Mouse (Mus musculus) spleen, adult 12 weeks (tissue): ENCODE results near the gene Hist1h2ae.
"Not testable (repeated sequence)": the region's sequence is repeated elsewhere in the genome, so short reads cannot be mapped to it uniquely, and the experiment has no call there.

Experiments used
- DNase-seq: peaks from one replicate; pipeline ENCODE4 v3.0.0; 2022; ENCODE audit warnings: low spot score

Gene Hist1h2ae

DNA sequence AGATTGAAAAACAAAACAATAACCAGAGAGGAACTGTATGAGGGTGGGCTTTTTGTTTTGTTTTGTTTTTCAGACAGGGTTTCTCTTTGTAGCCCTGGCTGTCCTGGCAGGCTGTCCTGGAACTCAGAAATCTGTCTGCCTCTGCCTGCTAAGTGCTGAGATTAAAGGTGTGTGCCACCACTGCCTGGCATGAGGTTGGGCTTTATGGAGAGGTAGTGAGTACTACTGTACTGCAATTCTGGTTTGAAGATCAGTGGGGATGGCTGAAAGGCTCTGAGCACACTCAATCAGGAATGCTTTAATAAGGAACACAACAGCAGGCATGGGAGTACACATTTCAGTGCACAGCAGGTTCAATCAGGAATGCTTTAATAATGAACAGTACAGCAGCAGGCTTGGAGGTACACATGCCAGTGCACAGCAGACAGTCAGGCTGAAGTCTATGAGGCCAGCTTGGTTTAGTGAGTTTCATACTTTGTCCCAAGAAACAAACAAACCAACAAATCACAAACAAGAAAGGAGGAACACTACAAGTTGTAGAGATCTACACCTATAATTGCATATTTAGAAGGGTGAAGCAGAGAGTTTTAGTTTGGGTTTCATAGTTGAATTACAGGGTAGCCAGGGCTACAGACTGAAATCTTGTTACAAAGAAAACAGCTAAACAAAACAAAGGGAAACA is 12.5 kb upstream of the Hist1h2ae start:
- no peak for DNase-seq

DNA sequence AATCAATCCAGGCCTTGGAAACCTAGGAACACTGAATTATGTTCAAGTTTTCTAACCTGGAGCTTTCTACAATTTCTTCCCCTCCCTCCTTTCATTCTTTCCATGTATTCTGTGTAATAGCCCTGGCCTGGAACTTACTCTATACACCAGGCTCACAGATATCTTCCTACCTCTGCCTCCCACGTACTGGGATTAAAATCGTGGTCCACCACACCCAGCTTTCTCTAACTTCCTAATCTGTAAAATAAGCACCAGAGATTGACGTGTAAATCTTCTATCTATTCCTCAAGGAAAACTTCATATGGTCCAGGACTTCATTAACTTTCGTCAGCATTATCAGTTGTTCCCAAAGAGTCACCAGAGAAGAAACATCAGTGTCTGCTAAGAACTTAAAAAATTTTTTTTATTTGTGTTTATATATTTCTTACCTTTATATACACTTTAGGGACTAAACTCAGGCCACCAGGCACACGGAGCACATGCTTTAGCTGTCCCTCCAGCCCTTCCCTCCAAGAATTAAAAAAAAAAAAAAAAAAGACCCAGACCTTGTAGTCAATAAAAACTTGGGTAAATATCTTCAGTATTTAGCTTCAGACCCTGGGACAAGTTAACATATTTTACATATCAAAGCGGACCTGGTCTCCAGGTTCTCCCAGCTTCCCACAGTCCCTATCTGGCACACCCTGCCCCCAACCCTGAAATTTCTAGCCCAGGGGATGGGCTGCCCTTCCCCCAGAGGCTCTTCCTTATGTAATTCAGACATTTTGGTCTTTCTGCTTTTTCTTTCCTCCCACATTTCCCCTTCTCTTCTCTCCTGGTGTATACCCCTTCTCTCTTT is 11.4 kb upstream of the Hist1h2ae start:
- DNase-seq: no peak

DNA sequence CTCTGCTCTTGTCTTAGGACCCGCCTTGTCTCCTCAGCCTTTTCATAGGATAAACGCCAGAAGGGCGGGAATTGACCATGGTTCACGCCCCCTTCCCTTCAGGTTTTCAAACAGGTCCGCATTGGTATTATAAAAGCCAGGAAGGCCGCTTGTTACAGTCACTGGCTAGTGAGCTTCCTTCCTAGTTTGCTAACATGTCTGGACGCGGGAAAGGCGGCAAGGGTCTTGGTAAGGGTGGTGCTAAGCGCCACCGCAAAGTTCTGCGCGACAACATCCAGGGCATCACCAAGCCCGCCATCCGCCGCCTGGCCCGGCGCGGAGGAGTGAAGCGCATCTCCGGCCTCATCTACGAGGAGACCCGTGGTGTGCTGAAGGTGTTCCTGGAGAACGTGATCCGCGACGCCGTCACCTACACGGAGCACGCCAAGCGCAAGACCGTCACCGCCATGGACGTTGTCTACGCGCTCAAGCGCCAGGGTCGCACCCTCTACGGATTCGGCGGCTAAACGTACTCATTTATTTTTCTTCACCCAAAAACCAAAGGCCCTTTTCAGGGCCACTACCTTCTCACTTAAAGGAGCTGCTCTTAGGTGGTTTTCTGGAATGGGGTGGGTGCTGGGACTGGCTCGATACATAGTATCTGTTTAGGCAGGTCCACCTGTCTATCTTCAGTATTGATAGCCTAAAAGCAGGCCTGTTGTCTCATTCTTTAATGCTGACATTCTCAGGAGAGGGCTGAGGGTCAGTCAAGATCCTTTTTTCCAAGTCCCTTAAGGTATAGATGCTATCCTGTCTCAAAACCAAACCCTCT is 10.6 kb upstream of the Hist1h2ae start, which contains the start of gene Hist1h4d:
TSS of gene Hist1h4d (plus strand) at position 191 of the 811 bp plus-strand sequence.
- peak; percentile 97 for DNase-seq

DNA sequence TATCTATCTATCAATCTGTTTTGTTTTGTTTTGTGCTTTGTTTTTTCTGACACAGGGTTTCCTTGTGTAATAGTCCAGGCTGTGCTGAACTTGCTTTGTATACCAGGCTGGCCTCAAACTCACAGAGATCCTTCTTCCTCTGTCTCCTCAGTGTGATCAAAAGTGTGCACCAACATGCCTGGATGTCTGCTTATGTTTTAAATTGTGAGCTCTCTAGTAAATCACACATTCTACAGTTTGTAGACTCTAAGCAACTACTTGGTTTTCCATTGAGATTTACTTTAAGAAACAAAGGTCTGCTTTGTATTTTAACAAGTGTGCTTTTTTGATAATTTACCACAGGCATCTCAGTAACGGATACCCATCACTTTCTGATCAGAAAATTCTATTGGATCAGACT is 6.8 kb upstream of the Hist1h2ae start:
- DNase-seq: no peak

DNA sequence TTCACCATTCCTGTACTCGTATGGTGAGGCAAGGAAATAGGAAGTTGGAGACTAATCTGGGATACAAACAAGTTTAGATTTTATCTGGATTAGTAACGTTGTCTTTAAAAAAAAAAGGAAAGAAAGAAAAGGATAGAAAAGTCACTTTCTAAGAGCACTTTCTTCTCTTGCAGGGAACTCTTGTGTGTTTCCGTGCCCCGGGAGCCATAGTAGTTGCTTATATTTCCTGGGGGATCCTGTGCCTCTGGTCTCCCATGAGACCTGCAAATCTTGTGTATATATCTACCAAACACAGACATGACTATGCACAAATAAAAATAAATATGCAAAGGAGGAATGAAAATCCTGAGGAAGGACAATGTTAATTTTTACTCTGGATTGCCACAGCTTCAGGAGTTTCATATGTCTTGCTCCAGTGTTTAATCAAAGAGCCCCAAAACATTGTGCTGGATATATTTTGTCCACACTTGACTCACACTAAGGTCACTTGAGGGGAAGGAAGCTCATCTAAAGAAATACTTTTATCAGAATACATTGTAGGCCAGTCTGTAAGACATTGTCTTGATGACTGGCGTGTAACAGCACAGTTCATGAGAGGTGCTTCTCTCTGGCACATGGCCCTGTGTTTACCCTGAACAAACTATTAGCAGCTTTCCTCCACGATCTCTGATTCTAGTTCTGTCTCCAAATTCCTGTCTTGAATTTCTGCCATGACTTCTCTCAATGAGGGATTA is 6.1 kb upstream of the Hist1h2ae start:
- DNase-seq: no peak

DNA sequence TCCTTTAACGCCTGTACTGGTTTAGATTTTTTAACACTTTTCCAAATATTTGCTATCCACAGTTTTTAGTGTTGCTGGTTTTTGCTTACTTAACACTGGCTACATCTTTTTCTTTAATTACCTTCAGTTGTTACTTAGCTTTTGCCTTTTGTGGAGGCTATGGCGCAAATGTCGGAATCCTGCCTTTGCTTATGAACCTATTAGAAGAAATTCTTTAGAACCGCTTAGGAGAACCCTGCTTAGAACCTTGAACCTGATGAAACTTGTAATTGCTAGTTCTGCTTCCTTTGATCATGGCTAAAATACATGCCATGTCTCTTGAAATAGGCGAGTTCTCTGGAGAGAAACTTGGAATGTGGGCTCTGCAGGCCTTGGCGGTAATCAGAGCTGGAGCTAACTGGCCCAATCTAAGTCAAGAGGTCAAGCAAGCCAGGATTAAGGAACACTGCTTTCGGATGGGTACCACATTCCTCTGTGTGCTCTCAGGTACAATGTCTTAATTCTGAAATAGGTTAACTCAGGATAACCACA is 5.4 kb upstream of the Hist1h2ae start:
- no peak for DNase-seq

DNA sequence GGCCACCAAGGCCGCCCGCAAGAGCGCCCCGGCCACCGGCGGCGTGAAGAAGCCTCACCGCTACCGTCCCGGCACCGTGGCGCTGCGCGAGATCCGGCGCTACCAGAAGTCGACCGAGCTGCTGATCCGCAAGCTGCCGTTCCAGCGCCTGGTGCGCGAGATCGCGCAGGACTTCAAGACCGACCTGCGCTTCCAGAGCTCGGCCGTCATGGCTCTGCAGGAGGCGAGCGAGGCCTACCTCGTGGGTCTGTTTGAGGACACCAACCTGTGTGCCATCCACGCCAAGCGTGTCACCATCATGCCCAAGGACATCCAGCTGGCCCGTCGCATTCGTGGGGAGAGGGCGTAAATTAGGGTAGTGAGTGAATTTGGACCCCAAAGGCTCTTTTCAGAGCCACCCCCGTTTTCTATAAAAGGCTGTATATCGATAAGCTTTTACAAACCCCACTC is 4.9 kb upstream of the Hist1h2ae start:
- not testable (repeated sequence) for DNase-seq

DNA sequence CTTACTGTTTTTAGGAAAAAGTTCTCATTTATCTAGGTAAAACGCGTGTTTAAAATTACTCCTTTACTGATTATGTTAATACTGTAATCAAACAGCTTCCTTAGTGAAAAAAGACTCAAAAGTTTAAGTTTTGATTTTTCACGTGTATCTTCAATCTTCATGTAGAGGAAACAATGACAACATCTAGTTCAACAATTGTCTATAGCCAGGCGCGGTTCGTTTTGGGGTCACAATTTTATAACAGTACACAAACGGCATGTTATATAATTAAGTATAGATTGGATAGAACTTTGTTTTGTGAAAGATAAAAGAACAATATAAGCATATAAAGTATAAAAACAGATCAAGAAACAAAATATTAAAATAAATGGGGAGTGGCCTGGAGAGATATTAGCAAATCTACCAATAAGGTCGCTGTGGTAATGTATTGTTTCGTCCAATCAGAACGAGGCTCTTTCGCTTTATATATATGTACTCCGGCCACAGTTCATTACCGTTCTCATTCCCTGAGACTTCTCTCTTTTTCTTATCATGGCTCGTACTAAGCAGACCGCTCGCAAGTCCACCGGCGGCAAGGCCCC is 4.3 kb upstream of the Hist1h2ae start, which contains the start of gene Hist1h3d:
TSS of gene Hist1h3d (plus strand) at position 493 of the 581 bp plus-strand sequence.
- DNase-seq: peak; percentile 76

DNA sequence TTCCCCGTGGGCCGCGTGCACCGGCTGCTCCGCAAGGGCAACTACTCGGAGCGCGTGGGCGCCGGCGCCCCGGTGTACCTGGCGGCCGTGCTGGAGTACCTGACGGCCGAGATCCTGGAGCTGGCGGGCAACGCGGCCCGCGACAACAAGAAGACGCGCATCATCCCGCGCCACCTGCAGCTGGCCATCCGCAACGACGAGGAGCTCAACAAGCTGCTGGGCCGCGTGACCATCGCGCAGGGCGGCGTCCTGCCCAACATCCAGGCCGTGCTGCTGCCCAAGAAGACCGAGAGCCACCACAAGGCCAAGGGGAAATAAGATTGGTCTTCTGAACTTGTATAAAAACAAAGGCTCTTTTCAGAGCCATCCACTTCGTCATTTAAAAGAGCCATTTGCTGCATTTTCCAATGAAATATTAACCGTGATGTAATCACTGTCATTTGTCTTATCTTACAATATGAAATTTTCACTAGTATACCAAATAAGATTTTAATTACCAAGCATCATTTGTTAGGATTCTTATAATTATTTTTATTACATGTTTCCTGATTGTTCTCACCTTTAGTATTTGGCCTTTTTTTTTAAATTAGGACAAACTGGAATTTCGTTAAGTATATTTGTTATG is 3.6 kb upstream of the Hist1h2ae start:
- not testable (repeated sequence) for DNase-seq

DNA sequence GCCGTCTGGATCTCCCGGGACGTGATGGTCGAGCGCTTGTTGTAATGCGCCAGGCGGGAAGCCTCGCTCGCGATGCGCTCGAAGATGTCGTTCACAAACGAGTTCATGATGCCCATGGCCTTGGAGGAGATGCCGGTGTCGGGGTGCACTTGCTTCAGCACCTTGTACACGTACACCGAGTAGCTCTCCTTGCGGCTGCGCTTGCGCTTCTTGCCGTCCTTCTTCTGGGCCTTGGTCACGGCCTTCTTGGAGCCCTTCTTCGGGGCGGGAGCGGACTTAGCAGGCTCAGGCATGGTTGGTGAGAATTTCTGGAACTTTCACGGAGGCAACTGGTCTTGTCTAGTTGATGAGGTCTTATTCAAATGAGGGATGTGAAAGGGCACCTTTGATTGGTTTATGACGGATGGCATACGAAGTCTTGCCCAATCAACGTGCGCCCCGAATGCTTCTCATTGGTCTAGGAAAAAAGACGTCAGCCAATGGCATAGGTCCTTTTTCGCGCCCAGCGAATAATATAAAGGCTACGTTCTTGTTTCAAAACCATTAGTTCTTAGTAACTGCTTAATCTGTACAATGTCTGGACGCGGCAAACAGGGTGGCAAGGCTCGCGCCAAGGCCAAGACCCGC is 3.0 kb upstream of the Hist1h2ae start, which contains the start of the genes Hist1h2bf and Hist1h2ad:
TSS of gene Hist1h2bf (minus strand) at position 299 of the 627 bp plus-strand sequence.
TSS of gene Hist1h2ad (plus strand) at position 484 of the 627 bp plus-strand sequence.
- DNase-seq: peak; percentile 85

DNA sequence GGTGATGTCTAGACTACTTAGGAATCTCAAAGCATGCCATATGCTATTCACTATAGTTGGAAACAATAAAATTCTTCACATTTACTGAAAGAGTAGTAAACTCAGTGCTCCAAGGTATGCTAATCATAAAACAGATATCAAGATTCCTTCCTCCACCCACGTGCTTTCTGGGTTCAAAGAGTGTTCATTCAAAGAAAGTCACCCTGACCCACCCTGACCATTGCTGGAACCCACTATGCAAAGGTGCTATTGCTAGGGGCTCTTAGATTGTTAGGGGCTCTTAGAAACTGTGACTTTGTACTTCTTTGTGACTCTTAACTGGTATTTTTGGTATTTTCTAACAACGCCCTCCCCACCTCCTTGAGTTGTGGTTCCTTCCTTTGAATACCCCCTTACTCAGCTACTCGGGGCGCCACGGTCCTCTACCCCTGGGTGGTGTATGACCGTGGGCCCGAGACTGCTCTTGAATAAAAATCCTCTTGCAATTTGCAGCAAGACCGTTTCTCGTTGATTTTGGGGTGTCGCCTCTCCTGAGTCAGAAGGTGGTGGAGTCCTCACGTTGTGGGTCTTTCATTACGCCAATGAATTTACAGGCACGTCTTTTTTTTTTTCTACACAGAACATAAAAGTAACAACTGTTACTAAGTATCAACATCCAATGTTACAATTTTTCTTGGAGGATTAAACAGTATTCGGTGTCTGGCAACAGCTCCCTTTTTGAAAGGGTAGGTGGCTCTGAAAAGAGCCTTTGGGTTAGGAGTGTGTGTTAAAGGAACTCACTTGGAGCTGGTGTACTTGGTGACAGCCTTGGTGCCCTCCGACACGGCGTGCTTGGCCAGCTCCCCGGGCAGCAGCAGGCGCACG is 2.2 kb upstream of the Hist1h2ae start:
- not testable (repeated sequence) for DNase-seq

DNA sequence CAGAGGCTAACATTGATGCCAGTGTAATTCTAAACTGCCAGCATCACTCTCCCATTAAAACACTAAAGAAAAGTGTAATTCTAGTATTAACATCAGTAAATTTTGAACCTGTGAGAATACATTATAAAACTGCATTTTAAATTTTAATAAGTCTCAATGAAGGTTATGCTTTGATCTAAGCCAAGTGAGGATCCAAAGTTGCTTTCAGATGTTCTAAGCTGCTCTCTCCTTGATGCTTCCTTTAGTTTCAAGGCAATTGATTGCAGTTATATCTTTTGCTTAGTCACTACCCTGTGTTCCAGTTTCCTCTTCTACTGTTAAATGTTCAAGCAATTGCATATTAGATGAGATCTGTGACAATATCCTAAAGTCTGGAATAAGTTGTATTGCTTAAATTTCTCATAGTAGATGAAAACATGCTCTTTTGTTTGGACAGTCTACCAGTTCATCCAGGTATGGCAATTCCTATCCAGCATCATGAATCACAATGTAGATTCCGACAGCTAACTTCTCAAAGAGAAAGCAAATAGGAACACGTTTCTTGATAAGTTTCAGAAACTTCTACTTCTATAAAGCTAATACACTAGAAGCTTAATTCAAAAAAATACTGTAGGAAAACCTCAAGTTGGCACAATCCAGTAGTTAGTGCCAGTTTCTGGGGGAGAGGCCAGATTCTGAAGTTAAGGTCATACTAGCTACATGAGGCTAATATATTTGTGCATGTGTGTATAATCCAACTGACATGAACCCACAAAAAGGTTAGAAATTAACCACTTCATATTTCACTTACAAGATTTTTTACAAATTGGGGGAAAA is 1.4 kb upstream of the Hist1h2ae start:
- no peak for DNase-seq

DNA sequence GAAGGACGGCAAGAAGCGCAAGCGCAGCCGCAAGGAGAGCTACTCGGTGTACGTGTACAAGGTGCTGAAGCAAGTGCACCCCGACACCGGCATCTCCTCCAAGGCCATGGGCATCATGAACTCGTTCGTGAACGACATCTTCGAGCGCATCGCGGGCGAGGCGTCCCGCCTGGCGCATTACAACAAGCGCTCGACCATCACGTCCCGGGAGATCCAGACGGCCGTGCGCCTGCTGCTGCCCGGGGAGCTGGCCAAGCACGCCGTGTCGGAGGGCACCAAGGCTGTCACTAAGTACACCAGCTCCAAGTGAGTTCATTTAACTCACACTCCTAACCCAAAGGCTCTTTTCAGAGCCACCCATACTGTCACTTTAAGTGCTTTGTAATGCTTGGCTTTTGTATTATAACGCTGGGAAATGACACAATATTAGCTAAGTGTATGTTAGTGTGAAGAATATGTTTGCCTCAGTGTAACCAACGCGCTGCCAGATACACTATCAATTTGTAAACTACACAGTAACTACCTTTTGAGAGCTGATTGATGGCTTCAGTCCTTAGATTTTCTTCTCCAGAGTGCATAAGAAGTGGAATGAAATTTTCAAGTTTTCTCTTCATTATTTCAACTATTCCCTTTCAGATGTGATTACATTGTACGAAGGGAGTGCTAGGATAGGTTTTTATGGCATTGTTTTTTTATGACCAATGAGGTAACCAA is 641 bp upstream of the Hist1h2ae start:
- DNase-seq: not testable (repeated sequence)

DNA sequence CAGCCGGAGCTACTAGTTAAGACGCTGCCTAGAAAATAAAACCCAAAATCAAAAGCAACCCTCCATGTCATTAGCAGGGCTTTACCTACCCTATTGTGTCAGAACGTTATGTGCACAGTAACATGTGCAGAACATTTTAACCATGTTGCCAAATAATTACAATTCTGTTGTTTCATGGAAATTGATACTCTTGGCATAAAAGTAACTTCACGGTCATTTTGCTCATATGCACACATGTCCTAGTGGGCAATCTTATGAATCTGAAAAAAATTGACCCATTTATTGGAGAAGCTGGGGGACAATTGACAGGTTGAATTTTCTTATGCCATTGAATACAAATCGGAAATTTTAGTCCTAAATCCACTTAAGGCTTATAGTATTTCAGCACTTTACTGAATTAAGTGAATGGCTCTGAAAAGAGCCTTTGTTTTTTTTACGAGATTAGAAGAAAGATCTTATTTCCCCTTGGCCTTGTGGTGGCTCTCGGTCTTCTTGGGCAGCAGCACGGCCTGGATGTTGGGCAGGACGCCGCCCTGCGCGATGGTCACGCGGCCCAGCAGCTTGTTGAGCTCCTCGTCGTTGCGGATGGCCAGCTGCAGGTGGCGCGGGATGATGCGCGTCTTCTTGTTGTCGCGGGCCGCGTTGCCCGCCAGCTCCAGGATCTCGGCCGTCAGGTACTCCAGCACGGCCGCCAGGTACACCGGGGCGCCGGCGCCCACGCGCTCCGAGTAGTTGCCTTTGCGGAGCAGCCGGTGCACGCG is 579 bp downstream of the Hist1h2ae start:
- DNase-seq: not testable (repeated sequence)

DNA sequence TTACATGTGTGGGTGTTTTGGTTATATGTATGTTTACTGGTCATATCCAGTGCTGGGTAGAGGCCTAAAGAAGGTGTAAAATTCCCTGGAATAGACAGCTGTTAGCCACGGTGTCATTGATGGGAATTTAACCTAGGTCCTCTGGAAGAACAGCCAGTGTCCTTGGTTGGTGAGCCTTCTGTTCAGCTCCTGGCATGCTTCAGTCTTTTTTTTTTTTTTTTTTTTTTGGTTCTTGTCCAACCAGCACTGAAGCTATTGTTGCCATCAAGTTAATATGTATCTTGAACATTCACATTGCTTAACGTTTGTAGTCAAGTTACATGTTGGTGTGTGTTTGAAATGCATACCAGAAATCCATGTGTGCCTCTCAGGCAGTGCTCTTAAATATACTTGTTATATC is 6.5 kb downstream of the Hist1h2ae start:
- no peak for DNase-seq

DNA sequence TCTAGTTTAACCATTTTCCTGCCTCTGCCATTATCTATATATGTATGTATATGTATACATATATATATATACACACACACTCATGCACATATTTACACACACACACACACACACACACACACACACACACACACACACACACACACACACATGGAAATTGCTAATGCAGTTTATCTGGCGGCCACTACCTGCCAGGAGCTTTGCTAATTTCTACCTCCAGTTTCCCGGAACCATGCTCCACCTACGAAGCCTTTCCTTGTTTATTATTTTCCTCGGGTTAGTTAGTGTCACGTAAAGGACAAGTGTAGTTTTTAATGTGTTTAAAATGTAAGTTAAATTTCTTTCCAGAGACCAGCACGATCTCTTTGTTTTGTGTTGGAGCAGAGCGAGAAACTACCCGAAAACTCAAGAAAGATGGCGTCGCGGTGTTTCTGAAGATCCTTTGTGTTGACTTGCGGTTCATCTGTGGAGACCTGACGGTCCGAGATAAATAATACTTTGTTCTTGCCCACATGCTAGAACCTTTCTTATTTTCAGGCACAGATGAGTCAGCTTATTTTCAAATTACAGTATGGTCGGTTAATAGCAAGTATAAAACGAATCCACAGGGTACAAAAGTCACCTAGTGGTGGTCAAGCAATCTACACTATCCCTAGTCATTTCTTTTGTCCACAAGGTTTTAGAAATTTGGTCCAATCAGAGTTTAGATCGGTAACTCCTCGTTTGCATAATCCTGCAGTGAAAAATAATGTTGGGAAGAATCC is 8.1 kb downstream of the Hist1h2ae start:
- no peak for DNase-seq
